Mouse (Mus musculus) lung, embryonic 14.5 days (tissue): ENCODE data around the gene Shisa9. TPM values are rescaled to one million over a fixed set of nuclear protein-coding genes. Genes with fewer than 3 reads are reported as not detected.

Experiments used
- ATAC-seq: fragments of 200-750 bp; cut with Nextera tagmentation; 2 replicates; pipeline ENCODE4 v1.8.0; 2017; ENCODE audit warnings: mild to moderate bottlenecking, moderate TSS enrichment, moderate library complexity; ENCODE audit not compliant: insufficient read depth
- DNase-seq: peaks from one replicate; pipeline ENCODE4 v3.0.0-alpha.2; 2015
- H3K27ac ChIP-seq: fragments of 300-500 bp; sonication (generic); 2 replicates; pipeline ENCODE4 v1.5.1; 2014; ENCODE audit warnings: low read depth, mild to moderate bottlenecking, moderate library complexity
- H3K27me3 ChIP-seq: fragments of 300-500 bp; sonication (generic); 2 replicates; pipeline ENCODE4 v1.6.1; 2014; ENCODE audit warnings: low read length, control low read depth; ENCODE audit not compliant: insufficient read depth
- H3K36me3 ChIP-seq: fragments of 300-500 bp; sonication (generic); 2 replicates; pipeline ENCODE4 v1.6.1; 2014; ENCODE audit warnings: control low read depth; ENCODE audit not compliant: insufficient read depth
- H3K4me1 ChIP-seq: fragments of 300-500 bp; sonication (generic); 2 replicates; pipeline ENCODE4 v1.6.1; 2014; ENCODE audit warnings: antibody characterized with exemption, control low read depth; ENCODE audit not compliant: insufficient read depth
- H3K4me2 ChIP-seq: fragments of 300-500 bp; sonication (generic); 2 replicates; pipeline ENCODE4 v1.6.1; 2014; ENCODE audit warnings: mild to moderate bottlenecking
- H3K4me3 ChIP-seq: fragments of 300-500 bp; sonication (generic); 2 replicates; pipeline ENCODE4 v1.5.1; 2014; ENCODE audit warnings: low read depth, low read length
- H3K9ac ChIP-seq: fragments of 300-500 bp; sonication (generic); 2 replicates; pipeline ENCODE4 v1.6.1; 2014
- H3K9me3 ChIP-seq: fragments of 300-500 bp; sonication (generic); 2 replicates; pipeline ENCODE4 v1.6.1; 2016; ENCODE audit warnings: low read depth, low read length, control low read depth
- CTCF ChIP-seq: IDR thresholded peaks from 2 replicates; pipeline ENCODE4 v1.5.1; 2016; ENCODE audit warnings: antibody characterized with exemption, low read depth
- WGBS: fragments of 180-500 bp; shearing (Covaris S2); extraction: QIAGEN DNeasy Blood & Tissue Kit; methylation state at CpG from one replicate; pipeline ENCODE4 v1.1.7; 2014; 5-methylcytosine and 5-hydroxymethylcytosine counted together
- polyA plus RNA-seq: library from polyadenylated mRNA; unstranded; fragments of >200 nt; fragmentation: Nextera tagmentation; extraction: Ambion mirVana; gene quantifications from 2 replicates; pipeline ENCODE4 v1.2.1, GENCODE M21; 2014

Gene Shisa9
- polyA plus RNA-seq, 1 experiment from 2014 or later: 5.8 TPM

- peak; percentile 35; the same call in 1 of the 2 replicates for ATAC-seq
Measured at GRCm38 (mm10) chr16:12189739-12190138, 205.8 kb downstream of the Shisa9 start.

GRCm38 (mm10) chr16:12196841-12197240 lies 212.9 kb downstream of the Shisa9 start:
- Histone ChIP-seq H3K9me3 (no peaks in the 10 kb centered on the region), H3K4me3 (no peak overlapping the region), H3K4me1 (no peaks in the 10 kb centered on the region), H3K27me3 (no peaks in the 10 kb centered on the region), H3K36me3 (no peaks in the 10 kb centered on the region), H3K27ac (no peak overlapping the region), H3K4me2 (no peak overlapping the region), H3K9ac (no peak overlapping the region)
- DNase-seq (no peak), ATAC-seq (no peak)
- WGBS: 94% methylated on average over 4 of the region's 4 CpGs
- TF ChIP-seq CTCF: no peak

More at GRCm38 (mm10) chr16:12189739-12190138, 205.8 kb downstream of the Shisa9 start:
- Histone ChIP-seq H3K4me3 (no peak overlapping the region), H3K4me1 (no peaks in the 10 kb centered on the region), H3K36me3 (no peaks in the 10 kb centered on the region), H3K27ac (no peak overlapping the region), H3K9me3 (no peaks in the 10 kb centered on the region), H3K27me3 (no peaks in the 10 kb centered on the region), H3K4me2 (no peak overlapping the region), H3K9ac (no peak overlapping the region)
- WGBS: 59% methylated on average over 2 of the region's 2 CpGs
- TF ChIP-seq CTCF: no peak
- DNase-seq: peak; percentile 83

DNA sequence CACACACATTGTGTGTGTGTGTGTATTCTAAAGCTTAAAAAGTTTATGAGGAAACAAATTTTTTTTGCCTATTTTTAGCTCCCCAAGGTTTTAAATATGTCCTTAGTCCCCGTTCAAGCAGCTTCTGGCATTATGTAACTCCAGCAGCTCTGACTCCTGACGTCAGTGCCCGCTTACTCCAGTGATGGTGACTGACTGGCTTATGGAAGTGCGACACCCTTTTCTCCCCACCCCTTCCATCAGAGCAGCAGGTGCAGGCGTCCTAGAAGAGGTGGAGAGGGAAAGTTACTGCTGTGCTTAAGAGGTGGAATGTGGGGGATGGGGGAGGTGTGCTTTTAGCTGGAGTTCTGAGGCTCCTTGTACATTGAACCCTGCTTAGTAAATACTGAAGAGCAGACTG lies 213.7 kb downstream of the Shisa9 start:
- H3K27me3 ChIP-seq: no peaks in the 10 kb centered on the region
- WGBS: 34% methylated on average over 5 of the region's 5 CpGs
- H3K9me3 ChIP-seq: no peaks in the 10 kb centered on the region
- H3K9ac ChIP-seq: no peak overlapping the region
- ATAC-seq (no peak; the same call in 1 of the 2 replicates), DNase-seq (peak; percentile 27)
- no peak overlapping the region for H3K27ac ChIP-seq
- TF ChIP-seq CTCF: no peak
- H3K4me3 ChIP-seq: no peak overlapping the region
- H3K4me1 ChIP-seq: no peaks in the 10 kb centered on the region
- no peaks in the 10 kb centered on the region for H3K36me3 ChIP-seq
- no peak overlapping the region for H3K4me2 ChIP-seq

DNA sequence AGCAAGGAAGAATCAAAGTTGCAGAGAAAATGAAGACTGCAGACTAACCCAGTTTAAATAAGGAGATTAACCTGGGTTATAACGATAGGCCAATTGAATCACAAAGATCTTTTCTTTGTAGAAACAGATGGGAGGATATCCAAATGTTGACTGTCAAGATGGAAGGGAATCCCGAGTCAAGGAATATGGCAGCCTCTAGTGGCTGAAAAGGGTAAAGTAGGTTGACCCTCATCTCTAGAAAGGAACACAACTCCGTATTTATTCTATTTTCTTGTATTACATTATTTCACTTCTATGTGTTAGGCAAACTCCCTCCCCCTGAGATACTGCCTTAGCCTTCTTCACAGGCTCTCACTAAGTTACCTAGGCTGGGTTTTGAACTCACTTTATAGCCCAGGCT lies 217.3 kb downstream of the Shisa9 start:
- Histone ChIP-seq H3K4me1 (no peaks in the 10 kb centered on the region), H3K9me3 (no peaks in the 10 kb centered on the region), H3K27me3 (no peaks in the 10 kb centered on the region), H3K4me3 (no peak overlapping the region), H3K9ac (no peak overlapping the region), H3K4me2 (no peak overlapping the region), H3K36me3 (no peaks in the 10 kb centered on the region), H3K27ac (no peak overlapping the region)
- TF ChIP-seq CTCF: peak; percentile 84
- DNase-seq (peak; percentile 78), ATAC-seq (no peak)
- 17% methylated on average over 3 of the region's 3 CpGs for WGBS

GRCm38 (mm10) chr16:12202151-12202550 lies 218.2 kb downstream of the Shisa9 start:
- Histone ChIP-seq H3K4me2 (no peak overlapping the region), H3K4me3 (no peak overlapping the region), H3K9ac (no peak overlapping the region), H3K4me1 (no peaks in the 10 kb centered on the region), H3K9me3 (no peaks in the 10 kb centered on the region), H3K36me3 (no peaks in the 10 kb centered on the region), H3K27me3 (no peaks in the 10 kb centered on the region), H3K27ac (no peak overlapping the region)
- DNase-seq (no peak), ATAC-seq (no peak)
- TF ChIP-seq CTCF: no peak
- WGBS: 60% methylated on average over 3 of the region's 3 CpGs

GRCm38 (mm10) chr16:12203055-12203454 lies 219.1 kb downstream of the Shisa9 start:
- Histone ChIP-seq H3K27ac (no peak overlapping the region), H3K9me3 (no peaks in the 10 kb centered on the region), H3K4me2 (no peak overlapping the region), H3K4me1 (no peaks in the 10 kb centered on the region), H3K36me3 (no peaks in the 10 kb centered on the region), H3K27me3 (no peaks in the 10 kb centered on the region), H3K4me3 (no peak overlapping the region), H3K9ac (no peak overlapping the region)
- TF ChIP-seq CTCF: no peak
- ATAC-seq (no peak), DNase-seq (no peak)
- WGBS: 77% methylated on average over 2 of the region's 2 CpGs

DNA sequence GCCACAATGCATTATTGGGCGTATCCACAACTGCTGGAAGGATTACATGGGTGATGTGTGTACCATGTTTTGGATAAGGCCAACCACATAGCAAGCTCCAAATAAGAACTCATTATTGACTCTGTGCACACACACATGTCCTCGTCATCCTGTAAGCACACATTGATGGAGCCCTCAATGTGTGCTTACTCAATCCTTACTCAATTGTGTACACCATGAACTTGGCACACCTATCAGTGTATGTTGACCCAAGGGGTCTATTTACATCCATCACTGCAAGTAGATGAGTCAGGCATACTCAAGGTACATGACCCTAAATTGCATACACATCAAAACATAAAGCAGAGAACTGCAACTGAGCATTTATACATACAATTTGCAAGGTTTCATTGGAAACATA lies 220.5 kb downstream of the Shisa9 start:
- ATAC-seq (no peak), DNase-seq (no peak)
- no peak overlapping the region for H3K4me3 ChIP-seq
- no peak for TF ChIP-seq CTCF
- H3K9ac ChIP-seq: no peak overlapping the region
- no peak overlapping the region for H3K4me2 ChIP-seq
- no peaks in the 10 kb centered on the region for H3K27me3 ChIP-seq
- no peak overlapping the region for H3K27ac ChIP-seq
- WGBS: 69% methylated on average over 2 of the region's 2 CpGs
- no peaks in the 10 kb centered on the region for H3K36me3 ChIP-seq
- no peaks in the 10 kb centered on the region for H3K9me3 ChIP-seq
- H3K4me1 ChIP-seq: no peaks in the 10 kb centered on the region
